Mouse (Mus musculus) adrenal gland, adult 2 months (tissue): ENCODE measurements around the gene Abca9. TPM values are rescaled to one million over a fixed set of nuclear protein-coding genes. Genes with fewer than 3 reads are reported as not detected.

ENCODE experiments used
- DNase-seq: peaks from one replicate; pipeline ENCODE4 v3.0.0; 2021
- long read RNA-seq: library from polyadenylated mRNA; stranded (forward); transcript quantifications from one replicate; pipeline ENCODE4 v2.0.0, GENCODE M21; 2021
- polyA plus RNA-seq: library from polyadenylated mRNA; depleted of rRNA; stranded (reverse); fragments of >200 nt; gene quantifications from 2 replicates; pipeline ENCODE4 v1.2.3, GENCODE M21; 2012; rRNA removed
- total RNA-seq, 2 experiments: library from RNA; stranded (reverse); gene quantifications; 2 replicates each; pipeline ENCODE4 v1.2.3; 2021

Abca9 gene
- total RNA-seq = 10 to 100 TPM; 19.0 to 21.3 TPM
- 0.42 TPM in 2 replicates for polyA plus RNA-seq
- long read RNA-seq, full-length matches to known transcripts = 1 of 2 reads
- long read RNA-seq, partial matches to known transcripts = 0 of 2 reads
- long read RNA-seq, other reads (novel, unspliced or antisense) = 1 of 2 reads

DNA sequence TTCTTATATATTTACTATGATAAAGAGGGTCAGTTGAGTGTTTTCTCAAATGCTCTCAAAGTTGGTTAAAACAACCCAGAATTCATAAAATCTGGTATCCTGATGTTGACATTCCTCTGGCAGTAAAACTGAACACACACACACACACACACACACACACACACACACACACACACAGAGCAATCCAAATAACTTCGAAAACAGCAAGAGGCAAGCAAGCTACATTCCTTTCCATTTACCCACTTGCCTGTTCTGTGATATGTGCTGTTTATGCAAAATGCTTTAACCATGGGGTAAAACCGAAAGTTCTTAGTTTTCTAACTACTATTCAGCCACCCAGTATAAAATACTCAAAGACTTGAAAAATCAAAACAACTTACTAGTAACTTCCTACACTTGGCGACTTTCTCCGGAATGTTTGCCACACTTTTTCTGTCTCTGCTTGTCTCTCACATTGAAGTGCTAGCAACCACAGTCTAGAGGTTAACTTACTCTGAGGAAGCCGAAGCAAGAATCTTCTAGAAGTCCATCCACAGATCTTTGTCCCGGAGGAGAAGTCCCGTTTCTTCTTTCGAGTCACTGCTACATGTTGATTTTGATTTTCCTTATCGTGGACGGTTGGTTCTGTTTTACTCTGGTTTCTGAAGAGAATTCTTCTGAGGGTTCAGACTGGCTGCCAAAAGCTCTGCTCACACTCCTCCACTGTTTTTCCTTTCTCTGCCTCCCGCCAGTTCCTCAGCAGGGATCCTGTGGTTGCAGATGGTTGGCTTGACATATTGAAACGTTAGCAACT is at the start of gene Abca9:
Abca9 (minus strand) TSS at position 738 of the 793 bp plus-strand sequence.
- DNase-seq = no peak

GRCm38 (mm10) chr11:110217118-110217517 is 49.1 kb upstream of the Abca9 start:
- DNase-seq = no peak

- no peak for DNase-seq
These were observed 35.9 kb upstream of the Abca9 start for GRCm38 (mm10) chr11:110203930-110204329.

DNA sequence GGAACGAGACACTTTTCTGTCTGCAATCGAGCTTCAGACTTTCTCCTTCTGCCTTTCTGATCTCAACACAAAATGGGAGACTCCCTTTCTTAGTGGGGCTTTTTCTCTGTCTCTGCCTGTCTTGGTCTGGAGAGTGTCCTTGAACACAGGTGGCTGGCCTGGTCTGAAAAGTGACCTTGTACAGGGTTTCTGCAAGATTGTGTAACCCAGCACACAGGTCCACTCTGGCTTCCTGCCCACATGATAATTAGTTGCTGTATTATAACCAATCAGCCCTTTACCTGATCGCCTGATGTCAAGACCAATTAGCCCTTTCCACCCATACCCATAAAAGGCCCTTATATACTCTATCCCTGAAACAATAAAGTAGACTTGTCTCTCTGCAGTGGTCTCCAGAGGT is 30.9 kb upstream of the Abca9 start:
- peak; percentile 11 for DNase-seq

DNA sequence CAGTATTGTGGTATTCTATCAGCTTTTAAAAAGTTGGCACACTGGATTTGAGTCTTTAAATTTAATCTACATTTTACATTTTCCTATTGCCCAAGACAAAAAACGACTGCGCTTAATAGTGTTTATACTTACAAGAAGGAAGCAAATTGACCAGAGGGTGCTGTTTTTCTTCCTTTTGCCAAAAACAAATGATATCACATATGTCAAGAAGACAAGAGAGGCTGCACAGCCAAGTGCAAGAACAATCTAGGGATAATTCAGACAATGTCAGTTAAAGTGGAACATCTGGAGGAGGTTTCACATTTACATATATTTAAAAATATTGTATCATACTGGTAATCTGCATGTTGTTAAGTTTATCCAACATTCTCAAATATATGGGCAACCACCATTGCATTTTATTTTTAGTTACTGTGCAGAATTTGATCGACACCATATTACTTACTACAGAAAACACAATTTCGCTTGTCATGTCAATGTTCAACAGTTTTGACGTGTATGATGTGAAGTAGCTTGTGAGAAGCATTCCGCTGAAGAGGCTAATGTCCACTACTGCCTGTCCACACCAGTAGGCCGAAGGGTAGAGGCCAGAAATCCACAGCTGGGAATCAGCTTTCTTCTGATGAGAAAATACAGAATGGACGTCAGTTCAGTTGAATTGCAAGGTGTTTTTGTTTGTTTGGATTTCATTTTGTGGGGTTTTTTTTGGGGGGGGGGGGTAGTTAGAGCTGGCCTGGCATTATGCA is 28.7 kb upstream of the Abca9 start:
- DNase-seq = no peak

GRCm38 (mm10) chr11:110195310-110195709 is 27.3 kb upstream of the Abca9 start:
- DNase-seq = no peak

GRCm38 (mm10) chr11:110171212-110171611 is 3.2 kb upstream of the Abca9 start:
- DNase-seq = no peak

DNA sequence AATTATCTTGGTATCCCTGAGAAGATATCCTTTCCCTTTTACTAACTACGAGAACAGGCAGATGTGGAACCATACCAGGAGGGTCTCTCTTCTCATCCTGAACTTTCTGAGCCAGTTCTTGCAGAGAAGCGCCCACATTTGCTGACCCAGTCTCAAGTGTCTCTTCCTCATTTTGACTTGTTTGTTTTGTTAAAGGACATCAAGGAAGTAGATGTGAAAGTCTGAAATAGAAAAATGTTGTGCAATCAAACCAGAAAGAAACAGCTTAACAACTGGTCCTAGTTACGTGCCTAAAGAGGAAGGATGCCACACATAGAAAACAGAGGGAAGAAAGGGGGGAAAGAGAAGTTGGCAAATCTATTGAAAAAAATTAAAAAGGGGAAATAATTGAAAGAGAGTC is 2.2 kb downstream of the Abca9 start:
- DNase-seq = no peak

DNA sequence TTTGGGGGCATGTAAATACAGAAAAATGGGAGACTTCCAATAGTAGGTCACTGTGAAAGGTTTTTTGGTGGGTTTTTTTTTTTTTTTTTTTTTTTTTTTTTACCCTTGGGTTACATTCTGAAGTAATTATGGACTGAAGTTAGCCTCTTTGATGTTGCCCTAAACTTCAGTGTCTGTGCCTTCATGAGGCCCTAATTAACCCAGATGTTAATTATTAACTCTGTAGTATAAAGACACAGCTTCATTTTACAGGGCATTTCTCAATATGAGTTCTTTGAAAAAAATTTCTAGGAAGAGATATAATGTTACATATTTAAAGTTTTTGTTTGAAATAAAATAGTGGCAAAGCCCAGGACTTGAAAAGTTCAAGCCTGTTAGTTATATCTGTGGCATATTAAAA is 2.6 kb downstream of the Abca9 start:
- no peak for DNase-seq

DNA sequence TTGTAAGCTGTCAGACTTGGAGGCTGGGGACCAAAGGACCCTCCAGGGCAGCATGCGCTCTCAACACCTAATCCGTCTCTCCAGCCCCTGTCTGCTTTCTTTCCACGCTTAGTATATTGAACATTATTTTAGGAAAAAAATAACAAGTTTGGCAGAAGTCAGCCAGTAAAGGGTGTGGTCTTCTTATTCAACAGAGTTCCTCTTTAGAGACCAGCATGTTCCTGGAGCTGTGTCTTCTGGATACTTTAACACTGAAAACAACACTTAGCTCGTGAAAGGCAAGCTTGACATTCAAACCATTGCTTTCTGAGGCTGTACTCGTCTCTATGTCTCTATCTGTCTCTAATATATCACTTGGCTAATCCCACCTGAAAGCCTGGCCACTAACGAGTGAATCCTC is 10.9 kb downstream of the Abca9 start:
- DNase-seq = no peak

GRCm38 (mm10) chr11:110155985-110156384 is 12.0 kb downstream of the Abca9 start:
- DNase-seq = no peak

- DNase-seq = no peak
These were observed 20.4 kb downstream of the Abca9 start for GRCm38 (mm10) chr11:110147640-110148039.

DNA sequence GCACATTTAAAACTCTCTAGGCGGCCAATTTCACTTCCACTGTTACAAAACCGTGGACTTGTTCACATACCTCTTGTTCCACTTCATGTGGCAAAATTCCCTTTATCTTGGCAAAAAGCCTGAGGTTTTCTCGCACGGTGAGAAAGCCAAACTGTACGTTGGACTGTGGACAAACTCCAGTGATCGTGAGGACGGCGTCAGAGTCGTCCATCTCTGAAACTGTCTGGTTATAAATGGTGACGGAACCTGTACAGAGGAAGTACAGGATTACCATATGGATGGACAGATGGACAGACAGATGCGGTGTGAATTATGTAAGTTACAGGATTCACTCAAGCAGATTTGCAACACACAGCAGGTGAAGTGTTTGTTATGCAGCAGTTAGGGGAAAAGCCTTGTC is 22.6 kb downstream of the Abca9 start:
- DNase-seq = no peak

- DNase-seq = peak; percentile 14
These were observed 37.2 kb downstream of the Abca9 start for GRCm38 (mm10) chr11:110130760-110131159.

DNA sequence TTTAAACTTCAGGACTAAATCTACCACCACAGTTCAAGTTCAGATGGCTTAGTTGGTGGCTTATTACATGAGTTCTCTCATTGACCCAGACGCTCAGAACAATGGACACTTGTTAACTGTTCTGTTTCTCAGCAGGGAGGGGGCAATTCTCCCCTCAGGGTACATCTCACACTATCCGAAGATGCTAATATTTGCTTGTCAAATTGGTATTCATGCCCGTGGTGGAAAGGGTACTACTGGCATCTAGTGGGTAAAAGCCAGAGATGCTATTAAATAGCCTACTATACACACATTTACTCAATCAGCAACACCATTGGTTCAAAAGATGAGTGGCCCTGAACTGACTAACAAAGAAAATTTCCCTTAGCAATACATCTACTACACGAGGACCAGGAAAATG is 56.9 kb downstream of the Abca9 start:
- no peak for DNase-seq

GRCm38 (mm10) chr11:110101437-110101836 is 66.6 kb downstream of the Abca9 start:
- no peak for DNase-seq

DNA sequence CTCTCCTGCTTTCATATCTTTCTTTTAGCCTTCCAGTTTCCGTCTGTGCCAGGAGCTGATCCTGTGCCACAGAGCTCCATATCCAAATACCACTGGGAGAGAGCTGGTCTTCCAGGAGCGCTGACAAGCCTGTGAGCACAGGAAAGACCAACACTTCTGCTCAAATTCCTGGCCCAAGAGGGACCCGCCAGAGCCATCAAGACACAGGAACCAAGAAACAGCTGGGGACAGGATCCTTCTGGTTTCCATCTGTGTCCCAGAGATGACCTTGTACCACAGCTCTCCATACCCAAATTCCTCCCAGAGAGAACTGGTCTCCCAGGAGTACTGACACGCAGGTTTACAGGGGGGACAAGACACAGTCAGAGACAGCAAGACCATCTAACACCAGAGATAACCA is 69.1 kb downstream of the Abca9 start:
- DNase-seq = no peak

DNA sequence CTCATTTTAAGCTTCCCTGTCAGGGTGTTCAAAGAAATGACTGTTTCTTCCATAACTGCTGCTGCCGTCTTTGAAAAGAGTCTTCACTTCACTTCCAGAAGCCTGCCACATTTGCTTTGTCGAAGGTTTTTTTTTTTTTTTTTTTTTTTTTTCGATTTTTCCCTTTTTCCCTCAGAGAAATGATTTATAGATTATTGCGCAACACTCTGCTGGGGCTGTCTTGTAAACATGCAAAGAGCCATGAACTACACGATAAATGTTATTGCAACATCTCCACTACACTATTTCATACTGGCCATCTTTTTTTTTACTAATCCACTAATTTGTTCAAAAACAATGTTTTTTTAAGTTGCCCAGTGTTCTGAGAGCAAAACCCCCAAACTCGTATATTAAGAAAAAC is 70.5 kb downstream of the Abca9 start:
- DNase-seq = peak; percentile 3

DNA sequence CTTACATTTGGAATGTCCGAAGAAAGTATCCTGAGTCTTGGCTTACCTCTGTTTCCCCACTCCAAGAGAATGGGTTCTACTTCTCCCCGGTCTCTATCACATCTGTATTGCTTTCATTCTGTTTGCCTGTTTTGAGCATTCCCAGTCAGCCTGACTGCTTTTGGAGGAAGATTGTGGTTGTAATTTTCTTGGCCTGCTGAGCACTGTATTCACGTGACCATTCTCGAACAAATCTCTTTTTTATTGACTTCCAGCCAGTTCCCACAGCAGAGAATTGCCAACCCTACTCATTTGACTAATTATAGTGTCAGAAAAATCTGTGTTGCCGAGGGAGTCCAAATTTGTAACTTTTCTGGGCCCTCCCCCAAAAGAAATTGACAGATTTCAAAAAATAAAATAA is 72.1 kb downstream of the Abca9 start, which contains the start of gene Abca8a:
Abca8a (minus strand) TSS at position 121 of the 400 bp plus-strand sequence.
- DNase-seq = peak; percentile 30

DNA sequence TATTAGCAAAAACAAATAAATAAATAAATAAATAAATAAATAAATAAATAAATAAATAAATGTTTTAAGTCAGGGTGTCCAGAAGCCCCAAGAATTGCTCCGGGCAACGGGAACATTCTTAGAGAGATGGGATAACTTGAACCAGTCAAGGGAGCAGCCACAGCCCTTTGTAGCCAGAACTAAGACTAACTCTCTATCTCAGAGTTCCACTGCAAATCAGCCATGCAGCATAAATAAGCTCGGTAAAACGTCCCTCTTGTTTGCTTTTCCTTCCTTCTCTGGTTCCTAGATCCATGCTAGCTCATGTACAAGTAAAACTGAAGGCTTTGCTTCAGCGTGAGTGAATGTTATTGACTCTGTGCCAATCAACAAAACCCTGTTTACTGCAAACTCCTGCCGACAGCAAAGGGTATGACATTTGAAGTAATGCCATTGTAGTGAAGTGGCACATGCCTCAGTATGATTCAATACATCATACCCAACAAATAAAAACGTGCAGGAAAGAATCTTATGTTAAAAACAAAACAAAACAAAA is 73.1 kb downstream of the Abca9 start:
- peak; percentile 45 for DNase-seq

DNA sequence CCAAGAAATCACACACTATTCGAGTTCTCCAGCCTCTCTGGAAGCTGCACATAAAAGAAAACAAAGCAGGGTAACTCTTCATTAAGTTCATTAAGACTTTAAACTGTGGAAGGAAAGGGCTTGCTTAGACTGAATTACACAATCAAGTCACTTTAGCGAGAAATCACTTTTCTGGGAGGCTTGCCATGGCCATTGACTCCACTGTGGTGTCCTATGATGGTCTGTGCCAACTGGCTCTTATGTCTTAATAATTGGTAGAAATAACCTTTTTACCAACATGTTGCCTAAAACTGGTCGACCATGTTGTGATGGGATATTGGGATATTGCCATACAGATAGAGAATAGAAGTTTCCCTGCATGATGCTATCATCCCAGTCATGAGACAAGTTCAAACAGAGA is 73.8 kb downstream of the Abca9 start:
- DNase-seq = peak; percentile 64

DNA sequence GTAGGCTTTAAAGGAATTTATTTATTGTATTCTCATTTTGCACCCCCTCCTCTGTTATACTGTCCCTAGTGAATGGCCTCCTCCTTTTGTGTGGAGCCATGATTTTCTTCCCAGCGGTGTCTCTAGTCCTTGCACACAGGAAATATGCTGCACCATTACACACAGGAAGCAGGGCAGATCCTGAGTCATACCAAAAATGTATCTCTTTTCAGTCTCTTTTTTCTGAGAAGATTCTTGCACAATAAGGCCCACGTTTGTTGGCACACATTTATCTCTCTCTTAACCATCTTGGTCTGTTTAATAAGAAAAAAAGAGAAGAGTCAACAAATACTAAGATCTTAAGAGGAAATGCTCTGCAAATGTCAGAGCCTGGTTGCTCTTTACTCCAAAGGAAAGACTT is 76.7 kb downstream of the Abca9 start:
- peak; percentile 3 for DNase-seq

GRCm38 (mm10) chr11:110072158-110072557 is 95.8 kb downstream of the Abca9 start:
- DNase-seq = no peak
